Mouse (Mus musculus) testis, adult 2 months (tissue): ENCODE results near the gene Atp2b2.

Experiments
- CTCF ChIP-seq: fragments of 200-500 bp; IDR thresholded peaks from 2 replicates; pipeline ENCODE4 v1.5.1; 2012; ENCODE audit warnings: low read depth, mild to moderate bottlenecking, inconsistent platforms, low read length, moderate library complexity; ENCODE audit not compliant: control insufficient read depth, insufficient read depth, insufficient replicate concordance
- POLR2A ChIP-seq: fragments of 200-500 bp; IDR thresholded peaks from 2 replicates; pipeline ENCODE4 v1.6.1; 2012; ENCODE audit warnings: low read depth, mild to moderate bottlenecking, inconsistent platforms, low read length, moderate library complexity; ENCODE audit not compliant: control insufficient read depth

DNA sequence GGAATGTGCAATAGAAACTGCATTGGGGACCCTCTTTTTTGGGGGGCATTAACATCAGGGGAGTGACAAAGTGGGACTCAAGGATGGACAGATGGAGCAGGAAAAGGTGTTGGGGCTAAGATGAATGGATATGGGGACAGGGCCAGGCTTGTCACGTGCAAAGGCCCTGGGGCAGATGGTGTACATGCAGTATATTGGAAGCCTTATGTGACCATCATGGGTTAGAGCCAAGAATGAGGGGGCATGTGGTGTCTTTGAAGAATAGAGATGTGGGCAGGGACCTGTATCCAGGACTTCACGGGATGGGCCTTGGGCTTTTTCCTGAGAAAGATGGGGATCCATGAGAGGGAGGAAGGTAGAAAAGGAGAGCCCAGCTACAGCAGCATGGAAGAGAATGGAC, 53.9 kb downstream of the Atp2b2 start:
- TF ChIP-seq CTCF = no peak
- no peak for TF ChIP-seq POLR2A
